Mouse (Mus musculus): ENCODE results near the gene Rcbtb2.

- TF ChIP-seq CTCF (IDR thresholded peaks at IDR 0.05; ENCODE audit: control insufficient read depth, insufficient read depth, insufficient replicate concordance, low read depth, low read length) (no peak), POLR2A (IDR thresholded peaks at IDR 0.05; ENCODE audit: control insufficient read depth, low read depth, low read length) (no peak)
Measured at GRCm38 (mm10) chr14:73131856-73132410, 9.1 kb downstream of the Rcbtb2 start.

Measured in testis, adult 2 months (tissue).